Mouse (Mus musculus): ENCODE data around the gene D5Ertd579e.

DNA sequence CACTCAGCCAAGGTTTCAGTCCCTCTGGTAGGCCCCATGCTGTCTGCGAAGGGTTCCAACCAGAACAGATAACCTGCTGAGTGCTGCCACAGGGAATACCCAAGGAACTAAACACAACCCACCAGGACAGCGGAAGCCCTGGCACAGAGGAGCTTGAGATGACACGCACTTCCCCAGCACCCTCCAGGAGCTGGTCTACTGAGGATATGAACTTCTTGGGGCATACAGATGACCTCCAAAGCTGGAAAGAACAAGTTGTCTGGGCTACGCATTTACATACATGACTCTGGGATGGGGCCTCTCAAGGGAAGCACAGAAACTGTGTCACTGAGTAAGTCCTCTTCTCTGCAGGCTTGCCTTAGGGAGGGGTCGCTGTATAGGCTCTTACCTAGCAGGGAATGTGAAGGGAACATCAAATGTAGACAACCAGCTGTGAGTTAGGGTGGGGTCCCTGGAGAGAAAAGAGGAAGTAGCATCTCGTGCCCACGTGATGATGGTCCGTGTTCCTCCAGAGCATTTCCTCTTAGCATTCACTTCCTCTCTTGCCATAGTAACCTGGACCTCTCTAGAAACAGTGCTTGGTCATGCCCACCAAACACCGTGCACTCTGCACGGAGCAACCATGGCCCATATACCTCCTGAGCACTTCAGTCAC is 132.9 kb downstream of the D5Ertd579e start:
- no peak for TF ChIP-seq POLR2A (IDR thresholded peaks at IDR 0.05; ENCODE audit: low read depth, low read length)
- no peak for TF ChIP-seq CTCF (IDR thresholded peaks at IDR 0.05; ENCODE audit: borderline replicate concordance, insufficient read depth, low read length)
